Mouse (Mus musculus) cerebellum, adult 2 months (tissue): ENCODE results near the gene Epb41l1.

Experiments used
- CTCF ChIP-seq: fragments of 200-500 bp; IDR thresholded peaks from 2 replicates; pipeline ENCODE4 v1.5.1; 2011; ENCODE audit warnings: low read depth, mild to moderate bottlenecking, control low read depth, low read length, moderate library complexity, borderline replicate concordance; ENCODE audit not compliant: insufficient read depth
- POLR2A ChIP-seq: fragments of 200-500 bp; IDR thresholded peaks from 2 replicates; pipeline ENCODE4 v1.6.1; 2011; ENCODE audit warnings: low read length, control low read depth, borderline replicate concordance; ENCODE audit not compliant: insufficient read depth

- TF ChIP-seq CTCF = no peak
- no peak for TF ChIP-seq POLR2A
Observed at GRCm38 (mm10) chr2:156402036-156402435, 18.7 kb upstream of the Epb41l1 start.
